Mouse (Mus musculus) gastrocnemius, adult 2 months (tissue): ENCODE measurements around the gene Stard9. TPM values are rescaled to one million over a fixed set of nuclear protein-coding genes. Genes with fewer than 3 reads are reported as not detected.

Experiments
- DNase-seq: peaks from one replicate; pipeline ENCODE4 v3.0.0; 2022
- H3K27ac ChIP-seq: fragments of 200-600 bp; 2 replicates; pipeline ENCODE4 v1.8.1; 2022; ENCODE audit warnings: mild to moderate bottlenecking
- H3K4me3 ChIP-seq: fragments of 200-600 bp; 2 replicates; pipeline ENCODE4 v1.8.1; 2022; ENCODE audit warnings: mild to moderate bottlenecking, moderate library complexity
- CTCF ChIP-seq: fragments of 200-600 bp; IDR thresholded peaks from 2 replicates; pipeline ENCODE4 v1.8.1; 2022; ENCODE audit warnings: antibody characterized with exemption, mild to moderate bottlenecking, moderate library complexity
- intact Hi-C: fragments of 180-260 bp; cut with DNase I; formaldehyde crosslinking; loops from one replicate; pipeline ENCODE4 v1.15.1; 2025
- total RNA-seq, 2 experiments: library from RNA; stranded (reverse); gene quantifications; 2 replicates each; pipeline ENCODE4 v1.2.3; 2021

Stard9 gene
- total RNA-seq, 2 experiments from 2014 or later: 3.0 TPM

GRCm38 (mm10) chr2:120748041-120748440 lies 119.1 kb downstream of the Stard9 start:
- Histone ChIP-seq H3K4me3 (no peak overlapping the region), H3K27ac (no peak overlapping the region)
- intact Hi-C loops: no loop called here
- DNase-seq: no peak
- TF ChIP-seq CTCF: no peak

- no peak for TF ChIP-seq CTCF
- intact Hi-C loops: no loop called here
- Histone ChIP-seq H3K27ac (no peak overlapping the region), H3K4me3 (no peak overlapping the region)
- no peak for DNase-seq
These were observed 133.0 kb downstream of the Stard9 start for GRCm38 (mm10) chr2:120761922-120762321.

- no peak for DNase-seq
- intact Hi-C loops: no loop called here
- Histone ChIP-seq H3K4me3 (no peak overlapping the region), H3K27ac (no peak overlapping the region)
- no peak; the same call in 1 of the 2 replicates for TF ChIP-seq CTCF
These were observed 141.5 kb downstream of the Stard9 start for GRCm38 (mm10) chr2:120770265-120770935.

Other genes starting within 250 kb of the Stard9 start
- 10 to 100 TPM; 29.7 to 34.3 TPM for gene Ganc, start 225.2 kb upstream of the Stard9 start, total RNA-seq
- 10 to 100 TPM; 31.4 to 51.8 TPM for gene Tmem87a, start 225.0 kb upstream of the Stard9 start, total RNA-seq
- 100 to 1,000 TPM; 126 to 149 TPM for gene Capn3, start 173.1 kb upstream of the Stard9 start, total RNA-seq
- gene Zfp106, start 65.3 kb upstream of the Stard9 start, total RNA-seq: 100 to 1,000 TPM; 635 to 796 TPM
- gene Snap23, start 61.5 kb upstream of the Stard9 start, total RNA-seq: 10 to 100 TPM; 42.6 to 57.5 TPM
- 1 to 10 TPM; 5.7 to 8.6 TPM for gene Haus2, start 19.7 kb upstream of the Stard9 start, total RNA-seq
- gene Lrrc57, start 19.6 kb upstream of the Stard9 start, total RNA-seq: 10 to 100 TPM in 1 of 2 experiments, 1 to 10 TPM in 1; 9.9 to 13.9 TPM
- 1 to 10 TPM; 5.3 to 6.0 TPM for gene Cdan1, start 221.0 kb downstream of the Stard9 start, total RNA-seq
- gene Ttbk2, start 221.5 kb downstream of the Stard9 start, total RNA-seq: 1 to 10 TPM; 7.6 to 9.2 TPM